Mouse (Mus musculus) urinary bladder, postnatal 4 days (tissue): ENCODE results near the gene Atn1.
A peak's percentile ranks its signal among the peaks of the same experiment; 100 is the strongest.

ENCODE experiments used
- DNase-seq, 2 experiments: peaks; one replicate each; pipeline ENCODE4 v3.0.0; 2021 to 2022; ENCODE audit warnings: low spot score in 2 of 2

Atn1 gene

GRCm38 (mm10) chr6:124711824-124712782, 44.2 kb downstream of the Atn1 start, which contains the start of the genes Emg1 and Phb2:
Gene Emg1 (minus strand): TSS chr6:124712178.
Gene Phb2 (plus strand): TSS chr6:124712336.
- DNase-seq: peak; percentile 97 to 98

- no peak for DNase-seq
Observed at GRCm38 (mm10) chr6:124708289-124708889, 47.9 kb downstream of the Atn1 start.

GRCm38 (mm10) chr6:124706061-124706627, 50.2 kb downstream of the Atn1 start:
- no peak for DNase-seq

- DNase-seq: no peak
Observed at GRCm38 (mm10) chr6:124704417-124704816, 51.9 kb downstream of the Atn1 start.

DNA sequence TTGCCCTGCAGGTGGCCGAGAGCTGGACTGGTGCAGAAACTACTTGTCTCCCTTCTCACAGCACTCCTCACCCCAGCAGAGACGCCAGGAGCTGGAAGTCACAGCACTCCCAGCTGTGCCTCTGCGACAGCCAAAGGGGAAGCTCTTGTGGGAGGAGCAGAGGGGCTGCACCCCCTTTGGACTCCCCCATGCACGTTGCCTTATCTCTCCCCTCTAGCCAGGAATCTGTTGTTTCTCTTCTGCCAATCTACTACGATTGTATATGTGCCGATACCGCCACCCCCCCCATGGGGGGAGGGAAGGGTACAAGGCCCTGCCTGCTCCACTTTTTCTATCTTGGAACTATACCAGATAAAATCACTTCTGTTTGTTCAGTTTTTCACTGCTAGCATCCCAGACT, 52.5 kb downstream of the Atn1 start:
- DNase-seq: no peak

DNA sequence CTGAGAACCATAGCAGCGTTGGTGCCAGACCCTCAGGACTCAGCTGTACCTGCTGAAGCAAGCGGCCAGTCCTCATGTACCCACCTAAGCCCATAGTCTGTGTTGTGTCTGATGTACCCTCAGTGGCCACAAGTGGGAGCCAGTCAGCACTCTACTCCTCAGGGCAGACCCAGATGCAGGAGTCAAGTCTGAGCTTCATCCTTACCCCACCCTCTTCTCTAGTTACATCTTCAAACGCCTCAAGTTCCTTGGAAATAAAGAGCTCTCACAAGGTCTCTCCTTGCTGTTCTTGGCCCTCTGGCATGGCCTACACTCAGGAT, 53.6 kb downstream of the Atn1 start:
- peak in 1 of 2 experiments; percentile 78 for DNase-seq

GRCm38 (mm10) chr6:124702102-124702783, 54.1 kb downstream of the Atn1 start:
- DNase-seq: no peak

- no peak for DNase-seq
Observed at GRCm38 (mm10) chr6:124701338-124701737, 55.0 kb downstream of the Atn1 start.

- DNase-seq: no peak
Observed at GRCm38 (mm10) chr6:124699962-124700610, 56.2 kb downstream of the Atn1 start.

DNA sequence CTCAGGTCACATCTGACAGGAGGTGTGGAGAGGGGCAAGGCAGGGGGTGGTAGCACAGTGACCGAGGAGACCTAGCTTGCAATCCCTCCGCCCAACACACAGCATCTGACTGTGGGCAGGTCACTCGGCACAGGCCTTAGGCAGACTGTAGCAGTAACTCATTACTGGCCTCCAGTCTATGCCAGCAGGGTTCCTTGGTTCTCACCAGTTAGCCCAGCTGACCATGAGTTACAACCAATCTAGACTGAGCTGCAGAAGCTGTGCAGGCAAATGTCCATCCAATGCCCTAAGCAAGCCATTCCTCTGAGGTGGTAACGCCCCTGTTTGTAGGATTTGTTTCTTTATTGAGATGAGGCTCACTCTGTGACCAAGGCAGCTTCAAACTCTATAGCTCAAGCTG, 57.0 kb downstream of the Atn1 start:
- DNase-seq: no peak

DNA sequence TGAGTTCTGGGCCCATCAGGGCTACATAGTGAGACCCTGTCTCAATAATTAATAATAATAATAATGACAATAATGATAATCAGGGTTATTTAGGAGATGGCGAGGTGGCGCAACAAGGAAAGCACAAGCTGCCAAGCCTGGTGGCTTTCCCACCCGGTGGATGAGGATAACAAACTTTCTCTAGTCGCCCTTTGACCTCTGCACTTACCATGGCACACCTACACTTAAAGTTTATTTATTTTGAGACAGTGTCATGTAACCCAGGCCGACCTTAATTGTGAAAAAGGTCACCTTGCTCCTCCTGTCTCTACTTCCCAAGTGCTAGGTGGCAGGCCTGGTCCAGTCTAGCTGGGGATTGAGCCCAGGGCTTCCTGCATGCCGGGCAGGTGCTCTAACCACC, 57.6 kb downstream of the Atn1 start:
- DNase-seq: no peak

DNA sequence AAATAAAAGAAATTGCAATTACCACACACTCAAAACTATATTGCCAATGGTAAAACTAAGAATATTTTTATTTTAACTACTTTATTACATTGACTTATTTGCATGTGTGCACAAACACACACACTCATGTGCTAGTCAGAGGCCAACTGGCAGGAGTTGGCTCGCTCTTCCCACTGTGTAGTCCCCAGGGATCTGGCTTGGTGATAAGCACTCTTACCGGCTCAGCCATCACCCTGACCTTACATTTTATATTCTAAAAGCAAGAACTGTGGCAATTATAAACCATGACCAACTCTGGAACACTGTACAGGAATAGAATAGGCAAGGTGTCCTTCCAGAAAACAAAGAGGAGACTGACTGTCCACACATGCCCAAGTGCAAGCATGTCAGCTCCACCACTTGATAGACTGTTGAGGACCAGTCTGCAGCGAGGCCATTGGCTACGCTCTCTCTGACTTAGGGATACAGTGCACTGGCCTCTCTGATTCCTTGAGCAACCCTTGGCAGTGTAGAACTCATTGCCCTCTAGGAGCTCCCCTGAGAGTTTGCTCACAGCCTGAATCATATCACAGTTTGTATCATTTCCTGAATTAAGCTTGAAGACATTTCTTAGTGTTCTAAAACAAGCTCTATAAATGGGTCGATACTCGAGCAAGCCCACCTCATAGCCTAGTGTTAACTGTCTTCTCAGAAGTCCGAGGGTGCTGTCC, 59.7 kb downstream of the Atn1 start:
- DNase-seq: no peak

GRCm38 (mm10) chr6:124694166-124694955, 62.0 kb downstream of the Atn1 start:
- DNase-seq: peak in 1 of 2 experiments; percentile 57

- DNase-seq: no peak
Observed at GRCm38 (mm10) chr6:124693243-124693981, 62.9 kb downstream of the Atn1 start.
